Mouse (Mus musculus) ES-Bruce4 (cell line): ENCODE results near the gene Kirrel.

Experiments used
- CTCF ChIP-seq: IDR thresholded peaks from one replicate; pipeline ENCODE4 v1.8.1; 2011; ENCODE audit warnings: low read depth, low read length
- EP300 ChIP-seq: IDR thresholded peaks from 2 replicates; pipeline ENCODE4 v1.6.1; 2011; ENCODE audit warnings: low read depth, low read length; ENCODE audit not compliant: insufficient read depth
- POLR2A ChIP-seq: IDR thresholded peaks from one replicate; pipeline ENCODE4 v1.8.1; 2011; ENCODE audit warnings: low read length; ENCODE audit not compliant: insufficient read depth

DNA sequence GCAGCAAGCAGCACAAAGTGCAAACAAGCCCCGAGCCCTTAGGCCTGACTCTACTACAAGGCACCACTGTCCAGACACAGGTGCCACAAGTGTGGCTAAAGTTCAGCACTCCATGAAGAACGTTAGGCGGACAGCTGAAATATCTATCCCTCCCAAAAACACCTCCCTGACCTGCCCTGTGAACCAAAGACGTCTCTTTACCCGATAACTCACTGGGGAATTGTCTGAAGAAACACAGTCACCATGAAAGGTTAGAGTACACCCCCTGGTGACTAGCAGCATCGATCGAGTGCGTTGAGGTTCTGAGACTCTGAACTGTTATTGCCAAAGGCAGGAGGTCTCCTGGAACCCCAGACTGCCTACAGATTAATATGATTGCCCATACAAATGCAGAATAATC is 59.3 kb downstream of the Kirrel start:
- no peak for TF ChIP-seq CTCF
- TF ChIP-seq EP300 = no peak
- TF ChIP-seq POLR2A = no peak
